Mouse (Mus musculus) hematopoietic stem cell, adult 5-6 weeks (primary cell): Measurements from ENCODE around the gene Vstm2l. TPM values are rescaled to one million over a fixed set of nuclear protein-coding genes. Genes with fewer than 3 reads are reported as not detected.

ENCODE experiments used
- ATAC-seq, 2 experiments: fragments of 125-278 bp in 1 of 2; replicated peaks in 1 of 2; 2 replicates each; pipeline ENCODE4 v1.8.0; 2016 to 2017; ENCODE audit warnings: inconsistent platforms in 2 of 2, mild to moderate bottlenecking in 2 of 2, moderate number of reproducible peaks in 2 of 2, low read depth in 1 of 2, moderate TSS enrichment in 1 of 2; ENCODE audit not compliant: low FRiP score in 2 of 2, poor library complexity in 2 of 2, severe bottlenecking in 2 of 2, insufficient read depth in 1 of 2, low TSS enrichment in 1 of 2
- total RNA-seq: library from RNA; stranded (forward); fragments of 172-1452, 232-1000 nt; gene quantifications from 2 replicates; pipeline ENCODE4 v1.2.3, GENCODE M21; 2017

The Vstm2l gene
- total RNA-seq, 1 experiment from 2014 or later = not detected

DNA sequence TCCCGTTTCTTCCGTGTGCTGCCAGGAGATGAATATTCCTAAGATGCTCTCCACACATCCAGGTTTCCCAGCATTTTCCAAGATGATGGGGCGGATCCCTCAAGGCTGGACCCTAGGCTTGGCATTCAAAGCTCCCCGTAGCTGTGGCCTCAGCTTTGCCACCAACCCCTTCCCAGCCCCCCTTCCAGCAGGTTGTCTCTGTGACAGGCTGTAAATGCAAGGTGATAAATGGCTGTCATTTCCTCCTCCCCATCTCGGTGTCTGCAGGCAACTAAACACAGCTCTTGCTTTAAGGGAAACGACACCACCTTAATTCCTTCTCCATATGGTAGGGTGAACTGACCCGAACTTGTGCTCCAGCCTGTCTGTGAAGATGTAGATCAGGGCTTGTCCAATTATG, 61.1 kb downstream of the Vstm2l start:
- no peak for ATAC-seq

DNA sequence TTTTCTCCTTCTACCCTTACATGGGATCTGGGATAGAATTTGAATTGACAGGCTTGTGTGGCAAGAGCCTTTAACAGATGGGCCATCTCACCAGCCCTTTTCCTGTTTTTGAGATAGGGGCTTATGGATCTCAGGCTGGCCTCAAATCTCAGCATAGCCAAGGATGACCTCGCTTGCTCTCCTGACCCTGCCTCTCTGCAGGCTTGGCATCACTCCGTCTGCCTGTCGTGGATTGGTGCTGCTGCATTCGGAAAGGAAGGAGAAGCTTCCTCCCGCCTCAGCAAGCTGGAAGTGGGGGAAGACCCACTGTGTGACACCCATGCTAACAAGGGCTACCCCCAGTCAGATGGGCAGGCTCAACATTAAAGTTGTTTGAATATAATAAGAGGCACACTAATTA, 64.8 kb downstream of the Vstm2l start:
- ATAC-seq = no peak

DNA sequence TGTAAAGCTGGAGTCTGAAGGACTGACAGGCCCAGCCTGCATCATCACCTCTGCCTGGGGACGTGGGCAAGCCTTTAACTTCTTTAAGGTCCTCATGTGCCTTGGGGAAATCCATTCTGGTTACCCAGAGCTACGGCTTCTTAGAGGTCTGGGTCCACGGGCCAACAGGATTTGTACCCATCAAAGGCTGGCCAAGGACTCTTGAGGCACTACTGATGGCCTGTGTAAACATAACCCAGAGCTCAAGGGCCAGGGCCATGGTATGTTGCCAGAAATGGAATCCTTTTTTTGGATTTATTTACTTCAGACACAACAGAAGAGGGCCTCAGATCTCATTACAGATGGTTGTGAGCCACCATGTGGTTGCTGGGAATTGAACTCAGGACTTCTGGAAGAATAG, 68.3 kb downstream of the Vstm2l start:
- no peak for ATAC-seq

DNA sequence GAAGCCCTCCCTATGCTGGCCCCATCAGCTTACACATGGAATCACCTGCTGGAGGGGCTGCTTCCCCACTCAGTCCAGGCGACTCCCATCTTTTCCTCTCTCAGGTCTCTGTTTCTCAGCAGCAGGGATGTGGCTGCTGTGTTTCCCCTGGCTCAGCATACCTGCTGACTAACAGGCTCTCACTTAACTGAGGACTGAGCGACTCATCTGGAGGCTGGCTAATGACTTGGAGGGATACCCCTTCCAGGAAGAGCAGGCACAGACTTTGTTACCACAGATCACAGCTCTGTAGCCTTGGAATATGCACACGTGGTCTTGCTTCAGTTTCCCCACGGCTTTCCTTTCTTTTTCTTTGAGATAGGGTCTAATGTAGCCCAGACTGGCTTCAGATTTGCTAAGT, 68.8 kb downstream of the Vstm2l start:
- ATAC-seq = no peak

DNA sequence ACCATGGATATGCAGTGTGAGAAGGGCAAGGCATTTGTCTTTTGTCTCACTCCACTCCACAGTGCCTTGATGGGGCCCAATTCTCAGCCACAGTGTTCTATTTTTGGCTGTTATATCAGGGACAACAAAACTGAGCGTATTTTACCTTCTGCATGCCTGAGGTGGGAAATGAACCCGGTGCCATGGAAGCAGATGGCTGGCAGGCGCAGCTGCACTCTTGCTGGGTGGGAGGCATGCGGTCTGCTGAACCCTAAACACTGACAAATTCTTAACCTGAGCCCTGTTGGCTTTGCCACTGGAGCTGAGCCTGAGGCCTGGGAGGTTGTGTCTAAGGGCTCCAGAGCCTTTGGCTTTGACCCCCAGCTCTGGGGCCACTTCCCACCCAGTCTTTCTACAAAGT, 71.2 kb downstream of the Vstm2l start:
- no peak for ATAC-seq

DNA sequence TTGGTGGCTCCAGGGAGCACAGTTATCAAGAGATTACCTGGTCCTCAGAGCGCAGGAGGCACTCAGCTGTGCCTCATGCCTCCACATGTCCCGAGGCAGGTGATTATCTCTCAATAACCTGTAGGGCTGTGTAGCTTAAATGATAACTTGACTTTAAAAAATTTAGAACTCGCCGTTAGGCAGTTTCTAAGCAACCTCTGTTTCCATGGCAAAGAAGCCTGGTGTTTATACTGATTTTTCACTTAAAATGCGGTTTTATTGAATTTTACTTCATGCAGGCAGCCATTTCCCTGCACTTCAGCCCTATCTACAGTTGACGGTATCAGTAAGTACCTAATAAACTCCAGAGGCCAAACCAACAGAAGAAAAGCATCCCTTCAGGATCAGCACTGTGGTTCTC, 71.8 kb downstream of the Vstm2l start:
- ATAC-seq = no peak

DNA sequence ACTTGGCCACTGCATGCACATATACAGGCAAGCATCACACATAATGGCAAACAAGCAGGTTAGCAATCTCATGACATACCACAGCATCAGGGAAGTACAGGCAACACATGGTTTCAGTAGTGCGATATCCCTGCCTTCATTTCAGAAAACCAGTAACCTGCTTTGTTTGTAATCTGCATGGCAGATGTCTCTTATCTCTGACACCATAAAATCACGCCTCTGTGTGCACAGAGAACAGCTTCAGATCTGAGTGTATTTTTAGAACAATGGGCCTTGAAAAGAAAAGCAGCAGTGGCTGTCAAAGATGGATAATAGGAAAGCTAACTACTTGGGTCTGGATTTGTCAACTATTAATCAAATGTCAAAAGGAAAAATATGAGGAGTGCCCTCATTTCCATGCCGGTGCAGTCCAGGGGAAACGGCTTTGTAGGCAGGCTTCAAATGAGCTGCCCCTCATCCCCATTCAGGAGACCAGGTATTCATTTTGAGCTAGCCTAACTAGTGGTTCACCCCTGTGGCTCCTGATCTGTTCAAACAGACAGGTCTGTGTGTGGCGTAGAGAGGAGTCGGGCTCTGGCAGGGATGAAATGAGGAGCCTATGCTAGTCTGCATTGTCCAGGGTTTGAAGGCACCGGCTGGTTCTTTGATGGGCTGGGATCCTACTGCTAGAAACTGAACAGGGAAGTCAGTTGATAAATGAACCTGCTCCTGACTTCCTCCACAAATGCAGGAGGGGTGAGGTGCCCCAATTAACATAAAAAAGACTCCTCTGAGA, 74.2 kb downstream of the Vstm2l start:
- ATAC-seq = no peak

DNA sequence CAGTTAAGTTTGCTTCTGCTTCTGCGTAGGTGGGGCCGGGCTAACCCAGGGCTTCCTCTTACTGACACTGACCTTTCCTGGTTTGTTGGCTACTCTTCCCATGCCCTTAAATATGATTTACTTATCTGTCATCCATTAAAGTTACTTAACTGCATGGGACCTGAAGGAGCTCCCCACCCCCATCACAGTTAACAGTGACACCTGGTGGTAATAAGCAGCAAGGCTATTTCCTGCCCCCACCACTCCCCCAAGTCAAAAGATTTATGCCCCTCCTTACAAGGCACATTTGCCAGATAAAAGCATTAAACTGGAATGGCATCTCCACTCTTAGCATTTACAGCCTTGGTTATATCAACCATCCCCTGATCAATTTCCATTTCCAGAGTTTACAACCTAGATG, 75.5 kb downstream of the Vstm2l start:
- no peak for ATAC-seq

DNA sequence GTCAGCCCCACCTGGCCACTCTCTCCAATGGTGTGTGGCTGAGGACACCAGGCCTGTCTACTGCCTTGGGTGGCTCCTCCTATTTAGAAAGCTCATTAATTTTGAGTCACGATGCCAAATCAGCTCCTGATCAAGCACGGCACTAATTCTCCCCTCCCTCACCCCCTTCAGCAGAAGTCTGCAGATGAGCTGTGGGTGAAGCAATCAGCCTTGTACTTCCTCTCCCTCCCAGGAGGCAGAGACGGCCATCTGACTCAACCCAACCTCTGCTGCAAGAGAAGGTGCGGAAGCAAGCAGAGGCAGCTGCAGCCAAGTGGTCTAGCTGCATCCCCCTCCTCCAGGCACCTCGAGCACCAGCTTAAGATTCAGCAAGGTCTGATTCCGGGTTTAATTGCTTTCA, 76.6 kb downstream of the Vstm2l start:
- ATAC-seq = peak in 1 of 2 experiments; percentile 43; a peak in 1 of 4 replicates

DNA sequence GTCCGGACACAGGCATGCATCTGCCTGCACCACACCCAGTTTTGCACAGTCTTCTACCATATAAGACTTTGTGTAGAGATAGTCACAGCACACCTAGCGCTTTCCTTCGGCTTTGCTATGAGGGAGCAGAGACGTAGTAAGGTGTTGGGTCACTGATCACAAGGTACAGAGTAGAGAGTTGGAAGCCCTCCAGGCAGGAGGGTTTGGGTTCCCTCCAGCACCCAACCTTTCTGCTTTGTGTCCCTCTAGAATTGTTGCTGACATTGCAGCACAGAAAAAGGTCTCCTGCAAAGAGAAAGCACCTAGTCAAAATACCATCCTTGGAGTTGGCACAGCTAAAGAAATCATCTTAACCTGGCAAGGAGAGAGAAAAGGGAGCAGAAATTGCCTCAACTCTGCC, 78.0 kb downstream of the Vstm2l start:
- no peak for ATAC-seq

Other genes starting within 250 kb of the Vstm2l start
- 40.1 and 52.5 TPM in 2 replicates for gene Ctnnbl1, start 177.3 kb upstream of the Vstm2l start, total RNA-seq
- gene Tti1, start 113.8 kb downstream of the Vstm2l start, total RNA-seq = 31.7 and 39.7 TPM in 2 replicates
- gene Rprd1b, start 113.8 kb downstream of the Vstm2l start, total RNA-seq = 24.1 and 40.9 TPM in 2 replicates
- gene Tgm2, start 231.8 kb downstream of the Vstm2l start, total RNA-seq = 17.9 and 19.4 TPM in 2 replicates